In genomic region chr5:134445895-134446294, GRCm38 (mm10) we compare ENCODE assay signal across 10 mouse cellular contexts. TPM values are rescaled to one million over a fixed set of nuclear protein-coding genes. Genes with fewer than 3 reads are reported as not detected.
DNase-seq lines count a peak whose midpoint lies in the region; ATAC-seq and TF ChIP-seq lines count a peak whose summit lies in the region.
"Had no signal": no experiment of that assay in that cellular context is flagged by ENCODE, and none has a peak within 500 bp of the region (broad histone marks: within the 10 kb centered on the region; RNA-seq: fewer than 3 reads in every experiment).

No protein-coding gene starts in this region.

- peak overlapping the region; percentile 51 for H3K27ac ChIP-seq in forebrain, embryonic 10.5 days
- no peak overlapping the region for H3K27ac ChIP-seq in forebrain, embryonic 11.5 days (ENCODE audit: low read depth, low read length)
- H3K27ac ChIP-seq: liver, embryonic 13.5 days had no signal

- 81% methylated on average over 10 of the region's 10 CpGs for WGBS in forebrain, embryonic 10.5 days
- WGBS in forebrain, embryonic 11.5 days, result 80% methylated on average over 10 of the region's 10 CpGs

- H3K4me2 ChIP-seq in forebrain, embryonic 11.5 days (ENCODE audit: low read depth, low read length, severe bottlenecking), result no peak overlapping the region
- H3K4me2 ChIP-seq: liver, embryonic 13.5 days had no signal

- no peaks in the 10 kb centered on the region for H3K27me3 ChIP-seq in forebrain, embryonic 10.5 days (ENCODE audit: poor library complexity, severe bottlenecking)
- no peaks in the 10 kb centered on the region for H3K27me3 ChIP-seq in forebrain, embryonic 11.5 days (ENCODE audit: control insufficient read depth, insufficient read depth, low read length)
- H3K27me3 ChIP-seq: liver, embryonic 13.5 days had no signal

- no peak for TF ChIP-seq CTCF in brain, embryonic 14.5 days (IDR thresholded peaks at IDR 0.05; ENCODE audit: borderline replicate concordance, extremely low read depth, insufficient read depth, insufficient read length)

- H3K9ac ChIP-seq in forebrain, embryonic 11.5 days (ENCODE audit: low read length), result no peak overlapping the region

- peaks cover 37% of the 10 kb centered on the region for H3K9me3 ChIP-seq in forebrain, embryonic 10.5 days
- H3K9me3 ChIP-seq in forebrain, embryonic 11.5 days (ENCODE audit: control insufficient read depth, low read length), result no peaks in the 10 kb centered on the region; the same call in 1 of the 2 replicates
- H3K9me3 ChIP-seq: liver, embryonic 13.5 days had no signal

- no peak for DNase-seq in forebrain, embryonic 10.5 days (ENCODE audit: extremely low spot score, low spot score)
- DNase-seq in forebrain, embryonic 11.5 days (ENCODE audit: low spot score), result no peak
- peak; percentile 58 for DNase-seq in kidney, postnatal 10 days
- no peak for DNase-seq in kidney, postnatal 36 days
- peak; percentile 40 for DNase-seq in brain, embryonic 14.5 days (ENCODE audit: low read depth)
- peak; percentile 66 for DNase-seq in lung, postnatal 10 days
- no peak for DNase-seq in urinary bladder, adult 2 months (ENCODE audit: low spot score)
- DNase-seq in testis, postnatal 10 days (ENCODE audit: low spot score), result no peak
- DNase-seq: kidney, adult 18-20 months; liver, embryonic 13.5 days had no signal

- TF ChIP-seq POLR2A in brain, embryonic 14.5 days (IDR thresholded peaks at IDR 0.05; ENCODE audit: borderline replicate concordance, extremely low read depth, insufficient read depth, insufficient read length, poor library complexity, severe bottlenecking), result no peak

- peaks cover 96% of the 10 kb centered on the region for H3K36me3 ChIP-seq in forebrain, embryonic 10.5 days (replicated peaks)
- H3K36me3 ChIP-seq in forebrain, embryonic 11.5 days (ENCODE audit: control insufficient read depth, insufficient read depth, low read length), result peaks cover 6% of the 10 kb centered on the region

- peaks cover 11% of the 10 kb centered on the region for H3K4me1 ChIP-seq in forebrain, embryonic 10.5 days
- no peaks in the 10 kb centered on the region; the same call in 1 of the 2 replicates for H3K4me1 ChIP-seq in forebrain, embryonic 11.5 days (replicated peaks; ENCODE audit: control insufficient read depth, insufficient read depth, low read length)

- ATAC-seq in forebrain, embryonic 11.5 days (replicated peaks; ENCODE audit: low FRiP score), result no peak

- H3K4me3 ChIP-seq in forebrain, embryonic 10.5 days, result no peak overlapping the region
- H3K4me3 ChIP-seq in forebrain, embryonic 11.5 days (ENCODE audit: low read depth, low read length), result no peak overlapping the region
- H3K4me3 ChIP-seq: liver, embryonic 13.5 days had no signal

RNA-seq across cellular contexts. Expression of gene Gtf2ird1, which starts 10.6 kb away (rescaled TPM):
- polyA plus RNA-seq in forebrain, embryonic 10.5 days (2016; fragmentation: Nextera tagmentation; extraction: Ambion mirVana), result 92.6 and 98.9 TPM in 2 replicates
- 99.8 and 103 TPM in 2 replicates for polyA plus RNA-seq in forebrain, embryonic 11.5 days (2014; fragmentation: Nextera tagmentation; extraction: Ambion mirVana)
- 78.1 and 80.5 TPM in 2 replicates for polyA plus RNA-seq in brain, embryonic 14.5 days (2012; rRNA removed)
- 27.1 and 31.5 TPM in 2 replicates for polyA plus RNA-seq in urinary bladder, adult 2 months (2012; rRNA removed)

Comparison
In these comparisons a context has a peak if more than half of its experiments do, and no peak if none do; other contexts are left out.
1. DNase-seq: peak in kidney, postnatal 10 days (single experiment), brain, embryonic 14.5 days (single experiment) and lung, postnatal 10 days (single experiment); none in forebrain, embryonic 10.5 days (single experiment), forebrain, embryonic 11.5 days (single experiment), kidney, postnatal 36 days (0 of 2), urinary bladder, adult 2 months (single experiment) and testis, postnatal 10 days (single experiment).